ENCODE assay signal across 21 mouse cellular contexts in the genomic region with DNA sequence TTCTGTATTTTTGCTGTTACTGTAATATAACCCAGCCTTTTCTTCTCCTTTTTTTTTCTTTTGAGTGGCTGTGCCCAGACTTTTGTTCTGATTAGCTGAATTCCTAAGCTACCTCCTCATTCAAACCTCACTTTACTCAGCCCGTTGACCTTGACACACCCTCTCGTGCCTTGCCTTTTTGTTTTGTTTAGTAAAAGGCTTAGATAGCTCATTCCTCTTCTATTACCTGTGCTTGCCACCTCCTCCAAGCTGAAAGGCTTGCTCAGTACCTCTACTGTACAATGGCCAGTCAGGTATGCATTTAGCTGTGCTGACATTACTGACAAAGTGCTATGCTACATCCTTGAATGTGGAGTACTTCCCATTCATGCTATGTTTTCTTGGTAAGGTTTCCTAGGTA.
A peak's percentile ranks its signal among the peaks of the same experiment; 100 is the strongest.
DNase-seq lines count a peak whose midpoint lies in the region; ATAC-seq and TF ChIP-seq lines count a peak whose summit lies in the region.
"Had no signal": no experiment of that assay in that cellular context is flagged by ENCODE, and none has a peak within 500 bp of the region (broad histone marks: within the 10 kb centered on the region; RNA-seq: fewer than 3 reads in every experiment).

No protein-coding gene starts in this region.

- no peaks in the 10 kb centered on the region for H3K27me3 ChIP-seq in lung, postnatal 0 days (replicated peaks; ENCODE audit: insufficient read depth, low read length)
- no peaks in the 10 kb centered on the region for H3K27me3 ChIP-seq in stomach, embryonic 15.5 days (replicated peaks)
- H3K27me3 ChIP-seq: embryonic facial prominence, embryonic 13.5 days; heart, embryonic 13.5 days; hindbrain, embryonic 15.5 days had no signal

- TF ChIP-seq EP300 in lung, postnatal 0 days (IDR thresholded peaks at IDR 0.05): no peak

- peak; percentile 30; the same call in 1 of the 2 replicates for ATAC-seq in lung, postnatal 0 days
- peak; percentile 58; the same call in 1 of the 2 replicates for ATAC-seq in stomach, embryonic 15.5 days (ENCODE audit: insufficient read depth, low FRiP score, low read depth)
- no peak for ATAC-seq in erythroid progenitor cell, adult 5-6 weeks (replicated peaks; ENCODE audit: low FRiP score, poor library complexity, severe bottlenecking)
- ATAC-seq: forebrain, embryonic 14.5 days; inflammation-experienced regulatory T-cells, adult 6 months; Patski had no signal

- TF ChIP-seq CTCF in lung, postnatal 0 days (IDR thresholded peaks at IDR 0.05): no peak

- H3K9me3 ChIP-seq in lung, postnatal 0 days (ENCODE audit: low read length): no peaks in the 10 kb centered on the region
- no peaks in the 10 kb centered on the region for H3K9me3 ChIP-seq in ES-E14 (ENCODE audit: control insufficient read depth, insufficient read depth, low read depth, low read length)
- H3K9me3 ChIP-seq in stomach, embryonic 15.5 days: no peaks in the 10 kb centered on the region
- H3K9me3 ChIP-seq: embryonic facial prominence, embryonic 13.5 days; forebrain, embryonic 10.5 days; heart, embryonic 13.5 days; hindbrain, embryonic 15.5 days had no signal

- no peaks in the 10 kb centered on the region for H3K4me1 ChIP-seq in lung, postnatal 0 days (ENCODE audit: insufficient read depth, low read depth, low read length)
- peaks cover 11 to 16% of the 10 kb centered on the region in 2 experiments for H3K4me1 ChIP-seq in ES-E14 (ENCODE audit: control insufficient read depth in 2 of 2, insufficient read depth in 2 of 2, low read length in 2 of 2, poor library complexity in 1 of 2)
- H3K4me1 ChIP-seq in stomach, embryonic 15.5 days: no peaks in the 10 kb centered on the region
- H3K4me1 ChIP-seq: heart, embryonic 13.5 days; hindbrain, embryonic 15.5 days had no signal

- in situ Hi-C loops in ES-E14 (cut with MboI; ENCODE audit: low sequenced_read_pairs in 2 of 2, unreplicated experiment in 2 of 2): no loop called here

- peak; percentile 13 for DNase-seq in lung, postnatal 0 days (ENCODE audit: low spot score)
- no peak for DNase-seq in lung, postnatal 10 days
- DNase-seq in ES-E14 (ENCODE audit: low read depth, low spot score): peak; percentile 71
- DNase-seq in layer of hippocampus, adult 11-12 months (ENCODE audit: low spot score): no peak
- DNase-seq: adrenal gland, postnatal 10 days; cerebellum, adult 11 months; cerebellum, adult 9-10 months; cerebellum, postnatal 25 days; gastrocnemius, adult 2 months; gastrocnemius, postnatal 36 days; heart, adult 11 months; heart, postnatal 36 days had no signal

- 30% methylated on average over 2 of the region's 2 CpGs for WGBS in lung, postnatal 0 days
- whole genome bisulfite sequencing in stomach, embryonic 15.5 days: 38% methylated on average over 2 of the region's 2 CpGs

- no peak overlapping the region for H3K9ac ChIP-seq in lung, postnatal 0 days (replicated peaks; ENCODE audit: low read depth)
- H3K9ac ChIP-seq in ES-E14 (ENCODE audit: insufficient read depth, low read depth, low read length, poor library complexity, severe bottlenecking): no peak overlapping the region
- H3K9ac ChIP-seq in stomach, embryonic 15.5 days: no peak overlapping the region
- H3K9ac ChIP-seq: embryonic facial prominence, embryonic 13.5 days; heart, embryonic 13.5 days; hindbrain, embryonic 15.5 days had no signal

- H3K36me3 ChIP-seq in lung, postnatal 0 days (ENCODE audit: insufficient read depth, low read length): no peaks in the 10 kb centered on the region
- no peaks in the 10 kb centered on the region for H3K36me3 ChIP-seq in ES-E14 (ENCODE audit: control insufficient read depth, insufficient read depth, low read length, poor library complexity, severe bottlenecking)
- no peaks in the 10 kb centered on the region for H3K36me3 ChIP-seq in stomach, embryonic 15.5 days
- H3K36me3 ChIP-seq: embryonic facial prominence, embryonic 13.5 days; forebrain, embryonic 10.5 days; heart, embryonic 13.5 days; hindbrain, embryonic 15.5 days had no signal

- no peak overlapping the region for H3K4me3 ChIP-seq in lung, postnatal 0 days (ENCODE audit: low read depth, low read length)
- H3K4me3 ChIP-seq in ES-E14 (ENCODE audit: insufficient read depth in 1 of 2, low read depth in 1 of 2, low read length in 2 of 2, poor library complexity in 1 of 2, severe bottlenecking in 1 of 2): no peak overlapping the region
- H3K4me3 ChIP-seq in stomach, embryonic 15.5 days (replicated peaks): no peak overlapping the region
- H3K4me3 ChIP-seq: embryonic facial prominence, embryonic 13.5 days; forebrain, embryonic 10.5 days; gastrocnemius, adult 2 months; heart, embryonic 13.5 days; hindbrain, embryonic 15.5 days had no signal

- H3K4me2 ChIP-seq in lung, postnatal 0 days (replicated peaks; ENCODE audit: low read depth, low read length): no peak overlapping the region
- no peak overlapping the region for H3K4me2 ChIP-seq in stomach, embryonic 15.5 days
- H3K4me2 ChIP-seq: embryonic facial prominence, embryonic 13.5 days; heart, embryonic 13.5 days; hindbrain, embryonic 15.5 days had no signal

- no peak overlapping the region for H3K27ac ChIP-seq in lung, postnatal 0 days (ENCODE audit: low read length)
- peak overlapping the region; percentile 31; the same call in 1 of the 2 replicates for H3K27ac ChIP-seq in ES-E14 (ENCODE audit: insufficient read depth, low read depth, low read length, poor library complexity, severe bottlenecking)
- H3K27ac ChIP-seq in stomach, embryonic 15.5 days: no peak overlapping the region
- H3K27ac ChIP-seq: embryonic facial prominence, embryonic 13.5 days; forebrain, embryonic 10.5 days; gastrocnemius, adult 2 months; heart, embryonic 13.5 days; hindbrain, embryonic 15.5 days had no signal

TF ChIP-seq in ES-E14, 5 proteins besides CTCF, POLR2A, EP300 and RAD21:
- TF ChIP-seq HCFC1 (IDR thresholded peaks at IDR 0.05; ENCODE audit: borderline replicate concordance, insufficient read depth, low read length) (no peak), CHD2 (IDR thresholded peaks at IDR 0.05; ENCODE audit: low read depth, low read length) (no peak), ZC3H11A (IDR thresholded peaks at IDR 0.05; ENCODE audit: borderline replicate concordance, low read depth, low read length) (no peak), MAFK (IDR thresholded peaks at IDR 0.05; ENCODE audit: insufficient read depth, low read depth, low read length) (no peak), ZNF384 (IDR thresholded peaks at IDR 0.05; ENCODE audit: low read depth, low read length) (peak; percentile 82)

Comparison
In these comparisons a context has a peak if more than half of its experiments do, and no peak if none do; other contexts are left out.
1. DNase-seq: peak in lung, postnatal 0 days (single experiment) and ES-E14 (single experiment); none in lung, postnatal 10 days (single experiment) and layer of hippocampus, adult 11-12 months (single experiment).